Mouse (Mus musculus): Measurements from ENCODE around the gene Nwd2. TPM values are rescaled to one million over a fixed set of nuclear protein-coding genes. Genes with fewer than 3 reads are reported as not detected.

Gene Nwd2
- polyA plus RNA-seq, 1 experiment from 2014 or later, result 13.6 TPM

DNA sequence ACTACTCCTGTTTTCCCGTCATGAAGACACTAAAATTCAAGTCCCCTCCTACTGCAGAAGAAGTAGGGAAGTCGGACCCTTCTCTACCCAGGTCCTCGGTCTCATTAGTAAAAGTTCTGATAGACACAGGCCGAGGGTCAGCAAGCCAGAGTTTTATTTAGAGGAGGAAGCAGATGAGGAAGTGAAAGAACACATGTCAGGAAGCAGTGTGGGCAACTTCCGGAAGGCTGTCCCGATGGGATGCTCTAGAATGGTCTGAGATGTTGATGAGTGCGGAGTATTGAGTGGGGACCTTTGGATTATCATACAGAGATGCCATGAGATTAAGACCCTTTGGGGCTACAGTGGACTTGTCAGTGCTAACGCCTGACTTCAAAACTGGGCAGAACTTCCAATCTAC, 210.0 kb downstream of the Nwd2 start:
- Histone ChIP-seq H3K27me3 (ENCODE audit: control insufficient read depth, insufficient read depth, low read depth, low read length) (no peaks in the 10 kb centered on the region), H3K4me1 (ENCODE audit: control insufficient read depth, insufficient read depth, low read length) (no peaks in the 10 kb centered on the region), H3K4me3 (ENCODE audit: low read depth, low read length) (no peak overlapping the region), H3K36me3 (ENCODE audit: control insufficient read depth, insufficient read depth, low read length) (no peaks in the 10 kb centered on the region), H3K27ac (ENCODE audit: low read length) (no peak overlapping the region), H3K9ac (ENCODE audit: low read depth, low read length) (no peak overlapping the region), H3K9me3 (replicated peaks; ENCODE audit: control insufficient read depth, low read length, poor library complexity, severe bottlenecking) (no peaks in the 10 kb centered on the region), H3K4me2 (ENCODE audit: low read length) (no peak overlapping the region)
- 90% methylated on average over 8 of the region's 8 CpGs for WGBS
- no peak for ATAC-seq

Other genes starting within 250 kb of the Nwd2 start
- 3.2 and 3.6 TPM in 2 replicates for gene 0610040J01Rik, start 163.3 kb downstream of the Nwd2 start, polyA plus RNA-seq (2015; fragmentation: Nextera tagmentation; extraction: Ambion mirVana)

All from midbrain, embryonic 16.5 days (tissue).